Mouse (Mus musculus): ENCODE data around the gene March10. TPM values are rescaled to one million over a fixed set of nuclear protein-coding genes. Genes with fewer than 3 reads are reported as not detected.

Gene March10
- total RNA-seq, 2 experiments from 2014 or later: 0.97 to 1.8 TPM

GRCm38 (mm10) chr11:105366051-105366450, 90.5 kb downstream of the March10 start:
- intact Hi-C loops (cut with DNase I): loop anchor here (5.0 to 10.0 kb wide), 2 partner anchors 51 to 459 kb away; no protein-coding TSS in a partner anchor
- DNase-seq (ENCODE audit: extremely low spot score in 1 of 2, low spot score in 2 of 2): peak in 1 of 2 experiments; percentile 22

- intact Hi-C loops (cut with DNase I): loop anchor here (5.0 to 10.0 kb wide), 2 partner anchors 52 to 459 kb away; no protein-coding TSS in a partner anchor
- DNase-seq (ENCODE audit: extremely low spot score in 1 of 2, low spot score in 2 of 2): no peak
Measured at GRCm38 (mm10) chr11:105365611-105366010, 90.9 kb downstream of the March10 start.

- DNase-seq (ENCODE audit: extremely low spot score in 1 of 2, low spot score in 2 of 2): no peak
- intact Hi-C loops (cut with DNase I): loop anchor here (5.0 to 10.0 kb wide), 3 partner anchors 53 to 460 kb away; partner anchors contain the start of gene March10
Measured at GRCm38 (mm10) chr11:105364386-105365065, 92.0 kb downstream of the March10 start.

- intact Hi-C loops (cut with DNase I): loop anchor here (2.0 to 10.0 kb wide), 3 partner anchors 94 to 461 kb away; partner anchors contain the start of gene March10
- peak; percentile 61 to 67 for DNase-seq (ENCODE audit: extremely low spot score in 1 of 2, low spot score in 2 of 2)
Measured at GRCm38 (mm10) chr11:105363598-105364385, 92.7 kb downstream of the March10 start.

GRCm38 (mm10) chr11:105362946-105363597, 93.5 kb downstream of the March10 start:
- intact Hi-C loops (cut with DNase I): loop anchor here (2.0 to 10.0 kb wide), 3 partner anchors 94 to 462 kb away; partner anchors contain the start of gene March10
- peak; percentile 76 to 89 for DNase-seq (ENCODE audit: extremely low spot score in 1 of 2, low spot score in 2 of 2)

- intact Hi-C loops (cut with DNase I): loop anchor here (2.0 to 10.0 kb wide), 3 partner anchors 95 to 463 kb away; partner anchors contain the start of gene March10
- peak in 1 of 2 experiments; percentile 55 for DNase-seq (ENCODE audit: extremely low spot score in 1 of 2, low spot score in 2 of 2)
Measured at GRCm38 (mm10) chr11:105362041-105362765, 94.3 kb downstream of the March10 start.

GRCm38 (mm10) chr11:105356301-105356700, 100.2 kb downstream of the March10 start:
- intact Hi-C loops (cut with DNase I): no loop called here
- DNase-seq (ENCODE audit: extremely low spot score in 1 of 2, low spot score in 2 of 2): no peak

GRCm38 (mm10) chr11:105353891-105354280, 102.6 kb downstream of the March10 start:
- DNase-seq (ENCODE audit: extremely low spot score in 1 of 2, low spot score in 2 of 2): no peak
- intact Hi-C loops (cut with DNase I): no loop called here

GRCm38 (mm10) chr11:105352954-105353890, 103.3 kb downstream of the March10 start:
- intact Hi-C loops (cut with DNase I): no loop called here
- DNase-seq (ENCODE audit: extremely low spot score in 1 of 2, low spot score in 2 of 2): peak in 1 of 2 experiments; percentile 90

GRCm38 (mm10) chr11:105352152-105352551, 104.4 kb downstream of the March10 start:
- intact Hi-C loops (cut with DNase I): no loop called here
- DNase-seq (ENCODE audit: extremely low spot score in 1 of 2, low spot score in 2 of 2): no peak

GRCm38 (mm10) chr11:105350643-105351042, 105.9 kb downstream of the March10 start:
- DNase-seq (ENCODE audit: extremely low spot score in 1 of 2, low spot score in 2 of 2): no peak
- intact Hi-C loops (cut with DNase I): no loop called here

GRCm38 (mm10) chr11:105349780-105350324, 106.7 kb downstream of the March10 start:
- DNase-seq (ENCODE audit: extremely low spot score in 1 of 2, low spot score in 2 of 2): no peak
- intact Hi-C loops (cut with DNase I): loop anchor here (5.0 kb wide), 1 partner anchor 562 kb away; no protein-coding TSS in a partner anchor

GRCm38 (mm10) chr11:105348495-105348982, 108.0 kb downstream of the March10 start:
- DNase-seq (ENCODE audit: extremely low spot score in 1 of 2, low spot score in 2 of 2): no peak
- intact Hi-C loops (cut with DNase I): loop anchor here (5.0 kb wide), 1 partner anchor 564 kb away; no protein-coding TSS in a partner anchor

- intact Hi-C loops (cut with DNase I): loop anchor here (5.0 kb wide), 1 partner anchor 565 kb away; no protein-coding TSS in a partner anchor
- DNase-seq (ENCODE audit: extremely low spot score in 1 of 2, low spot score in 2 of 2): peak; percentile 81 to 92
Measured at GRCm38 (mm10) chr11:105347162-105348161, 109.1 kb downstream of the March10 start.

- DNase-seq (ENCODE audit: extremely low spot score in 1 of 2, low spot score in 2 of 2): no peak
- intact Hi-C loops (cut with DNase I): loop anchor here (5.0 kb wide), 1 partner anchor 567 kb away; no protein-coding TSS in a partner anchor
Measured at GRCm38 (mm10) chr11:105345284-105345683, 111.3 kb downstream of the March10 start.
